Mouse (Mus musculus) adrenal gland, postnatal 25 days (tissue): Measurements from ENCODE around the gene Dab1. TPM values are rescaled to one million over a fixed set of nuclear protein-coding genes. Genes with fewer than 3 reads are reported as not detected.

ENCODE experiments used
- DNase-seq: peaks from one replicate; pipeline ENCODE4 v3.0.0; 2021; ENCODE audit warnings: mixed read lengths
- total RNA-seq: library from RNA; stranded (reverse); gene quantifications from 2 replicates; pipeline ENCODE4 v1.2.3, GENCODE M21; 2021

Dab1 gene
- total RNA-seq, 1 experiment from 2014 or later, result 1.0 TPM

DNA sequence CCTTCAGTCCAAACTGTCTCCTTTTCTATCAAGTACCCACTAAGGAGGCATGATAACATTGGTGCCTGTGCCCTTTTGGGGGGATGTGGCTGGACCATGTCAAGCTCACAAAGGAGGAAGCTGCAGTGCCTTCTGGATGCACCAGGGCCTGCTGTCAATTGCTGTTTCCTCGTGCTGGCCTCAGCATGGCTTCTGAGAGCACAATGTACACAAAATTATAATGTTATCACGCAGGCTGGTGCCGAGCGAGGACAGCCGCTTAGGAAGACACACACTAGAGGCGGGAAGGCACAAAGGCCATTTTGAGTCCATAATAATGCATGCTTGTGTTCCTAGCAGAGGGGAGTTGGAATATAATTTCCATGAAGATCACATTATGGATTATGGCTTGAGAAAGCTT lies 81.2 kb downstream of the Dab1 start:
- no peak for DNase-seq

DNA sequence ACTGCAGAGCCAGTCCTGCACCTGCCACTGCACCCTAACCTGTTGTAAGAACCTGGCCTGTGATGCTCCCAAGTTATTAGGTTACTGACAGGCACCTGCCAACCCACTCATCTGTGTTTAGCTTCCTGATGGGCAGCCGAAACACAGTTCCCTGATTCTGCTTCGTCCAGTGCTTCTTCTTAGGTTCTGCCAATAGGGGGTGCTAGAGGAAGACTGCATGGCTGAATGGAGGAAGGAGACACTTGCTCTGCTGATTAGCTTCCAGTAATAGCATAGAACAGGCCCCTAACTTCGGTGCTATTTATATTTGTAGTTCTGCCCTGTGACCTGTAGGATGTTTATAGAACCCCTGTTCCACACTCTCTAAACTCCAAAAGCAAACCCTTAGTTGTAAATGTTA lies 83.0 kb downstream of the Dab1 start:
- no peak for DNase-seq

DNA sequence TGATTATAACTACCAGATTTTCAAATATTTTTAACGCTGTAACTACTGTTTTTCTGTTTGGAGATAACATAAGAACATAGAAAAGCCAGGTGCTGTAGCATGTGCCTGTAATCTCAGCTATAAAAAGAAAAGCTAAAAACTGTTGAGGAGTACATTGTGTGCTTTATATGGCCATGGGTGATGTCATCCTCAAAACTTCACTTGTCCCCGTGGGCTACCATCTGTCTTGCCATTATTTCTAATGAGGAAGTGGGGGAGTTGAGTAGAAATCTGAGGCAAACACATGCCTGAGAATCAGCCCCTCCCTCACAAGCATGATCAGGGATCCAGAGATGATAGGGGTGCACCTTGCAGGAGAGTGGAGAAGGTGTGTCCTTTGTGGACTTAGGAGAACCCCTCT lies 85.3 kb downstream of the Dab1 start:
- no peak for DNase-seq

DNA sequence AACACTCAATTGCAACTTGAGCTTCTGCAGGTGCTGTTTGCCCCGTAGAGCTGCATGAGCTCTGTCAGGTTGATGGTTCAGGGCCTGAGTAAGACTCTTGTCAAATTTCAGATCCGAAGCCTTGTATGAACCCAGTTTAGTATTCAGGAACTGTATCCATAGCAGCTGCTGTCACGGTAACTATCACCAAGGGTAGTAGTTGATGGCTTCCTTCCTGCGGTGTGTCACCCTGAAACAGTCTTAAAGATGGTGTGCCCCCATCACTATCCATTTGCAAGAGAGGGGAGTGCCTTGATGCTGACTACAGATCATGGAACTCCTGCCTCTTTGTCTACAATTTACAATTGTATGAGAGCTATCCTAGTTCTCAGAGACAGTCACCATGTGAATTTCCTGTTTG lies 87.3 kb downstream of the Dab1 start:
- no peak for DNase-seq

DNA sequence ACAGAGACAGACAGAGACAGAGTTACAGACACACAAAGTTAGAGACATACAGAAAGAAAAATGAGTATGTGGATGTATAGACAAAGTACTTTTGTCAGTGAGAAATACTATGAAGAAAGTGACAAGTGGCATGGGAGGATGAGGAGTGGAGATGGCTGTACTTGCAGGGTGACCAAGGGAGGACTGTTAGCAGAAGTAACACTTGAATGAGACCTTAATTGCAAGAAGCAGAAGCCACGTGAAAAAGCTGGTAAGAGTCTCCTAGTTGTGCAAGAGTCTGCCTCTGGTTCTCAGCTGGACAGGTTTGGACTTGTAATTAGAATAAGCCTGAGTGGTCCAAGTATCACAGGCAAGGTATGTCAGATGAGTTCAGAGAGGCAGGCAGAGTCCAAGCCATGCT lies 88.0 kb downstream of the Dab1 start:
- DNase-seq, result no peak

DNA sequence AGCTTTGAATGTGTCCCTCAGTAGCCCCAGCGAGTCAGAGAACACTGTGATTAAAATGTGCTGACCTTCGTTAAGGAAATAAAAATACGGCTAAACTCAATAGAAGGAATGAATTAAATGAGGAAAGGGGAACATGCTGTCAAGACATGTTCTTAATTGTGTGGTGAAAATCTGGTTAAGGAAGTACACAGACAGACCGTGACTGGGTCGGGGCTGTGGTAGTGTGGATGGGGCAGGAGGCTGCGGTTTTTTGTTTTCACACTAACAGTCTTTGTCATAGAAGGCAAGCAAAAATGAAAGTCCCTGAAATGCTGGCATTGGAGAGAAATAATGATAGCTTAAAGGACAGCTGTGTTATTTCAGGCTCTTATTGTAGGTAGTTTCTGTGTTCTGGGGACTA lies 92.2 kb downstream of the Dab1 start:
- DNase-seq, result no peak

DNA sequence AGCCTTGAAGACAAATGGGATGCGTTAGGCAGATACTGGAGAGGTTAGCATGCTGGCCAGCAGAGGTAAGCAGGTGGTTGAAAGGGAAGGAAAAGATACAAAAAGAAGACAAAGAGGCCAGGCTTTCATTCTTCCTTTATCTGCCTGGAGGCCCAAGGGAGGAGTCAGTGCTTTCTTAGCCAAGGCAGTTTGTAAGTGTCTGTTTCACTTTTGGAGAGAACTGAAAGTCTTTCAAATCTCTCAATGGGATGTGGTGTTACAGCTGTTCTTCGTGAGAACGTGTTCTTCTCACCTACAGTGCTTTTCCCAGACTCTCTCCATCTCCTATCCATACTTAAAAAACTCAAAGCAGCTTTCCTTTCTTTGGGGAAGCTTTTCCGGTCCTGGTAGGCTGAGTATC lies 94.8 kb downstream of the Dab1 start:
- no peak for DNase-seq

DNA sequence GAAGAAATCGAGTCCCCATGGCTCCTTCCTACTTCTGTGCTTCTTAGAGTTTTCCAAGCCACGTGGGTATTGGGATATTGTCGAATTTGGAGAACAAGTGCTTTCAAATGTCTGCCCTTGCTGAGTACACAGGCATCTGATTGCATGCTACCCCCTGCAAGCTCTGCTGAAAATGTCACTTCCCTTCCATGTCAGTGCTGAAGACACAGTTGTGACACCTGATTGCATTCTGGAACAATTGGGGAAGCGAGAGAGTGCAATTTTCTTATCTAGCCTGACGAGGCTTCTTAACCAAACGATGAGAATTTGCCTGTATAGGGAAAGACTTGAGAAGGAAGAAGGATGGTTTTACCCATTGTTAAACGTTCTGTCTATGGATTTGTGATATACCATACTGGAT lies 95.8 kb downstream of the Dab1 start:
- DNase-seq, result no peak

DNA sequence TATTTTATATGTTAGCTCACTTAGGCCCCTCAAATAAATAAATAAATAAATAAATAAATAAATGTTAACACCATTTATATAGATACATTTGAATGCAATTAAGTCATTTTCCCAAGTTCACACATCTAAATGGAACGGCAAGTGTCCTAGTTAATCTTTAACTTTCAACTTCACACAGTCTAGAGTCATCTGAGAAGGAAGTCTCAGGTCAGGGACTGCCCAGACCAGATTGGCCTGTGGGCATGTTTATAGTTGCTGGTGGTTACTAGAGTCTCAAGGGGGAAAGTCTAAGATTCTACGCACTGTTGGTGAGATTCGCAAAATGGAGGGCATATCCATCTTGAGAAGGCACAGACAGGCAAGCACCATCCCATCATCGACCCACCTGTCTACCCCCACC lies 96.4 kb downstream of the Dab1 start:
- DNase-seq, result no peak

DNA sequence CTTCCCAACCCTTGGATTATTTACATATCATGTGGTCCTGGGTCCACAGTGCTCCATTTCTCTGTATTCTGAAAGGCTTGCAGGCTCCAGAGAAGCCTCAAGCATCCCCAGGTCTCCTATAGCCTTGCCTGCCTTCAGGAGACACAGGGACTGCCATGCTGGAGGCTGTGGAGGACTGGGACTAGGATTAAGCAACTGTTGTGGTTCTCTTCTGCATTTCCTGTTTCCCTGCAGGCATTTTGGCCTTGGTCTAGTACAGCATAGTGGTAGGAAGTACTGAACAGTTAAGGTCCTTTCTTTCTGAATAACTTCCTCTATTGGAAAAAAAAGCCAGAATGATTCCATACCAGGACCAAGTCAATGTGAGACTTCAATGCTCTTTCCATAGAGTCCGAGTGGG lies 103.6 kb downstream of the Dab1 start:
- DNase-seq, result no peak

DNA sequence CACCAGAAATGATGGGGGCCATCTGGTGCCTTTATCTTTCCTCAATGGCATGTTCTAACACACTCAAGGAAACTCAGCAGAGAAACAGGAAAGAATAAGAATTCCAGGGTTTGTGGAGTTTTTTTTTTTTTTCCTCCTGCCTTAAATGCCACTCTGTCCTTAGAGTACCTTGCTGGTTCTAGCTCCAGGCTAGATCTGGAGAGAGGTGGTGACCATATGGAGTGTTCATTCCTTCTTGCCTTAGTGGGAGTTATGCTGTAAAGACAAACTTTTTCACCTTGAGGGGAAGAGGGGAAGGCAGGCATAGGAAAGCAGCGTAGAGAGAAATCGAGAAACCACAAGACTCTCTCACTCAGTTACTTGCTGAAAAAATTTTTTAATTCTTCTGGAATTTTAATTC lies 107.3 kb downstream of the Dab1 start:
- no peak for DNase-seq

DNA sequence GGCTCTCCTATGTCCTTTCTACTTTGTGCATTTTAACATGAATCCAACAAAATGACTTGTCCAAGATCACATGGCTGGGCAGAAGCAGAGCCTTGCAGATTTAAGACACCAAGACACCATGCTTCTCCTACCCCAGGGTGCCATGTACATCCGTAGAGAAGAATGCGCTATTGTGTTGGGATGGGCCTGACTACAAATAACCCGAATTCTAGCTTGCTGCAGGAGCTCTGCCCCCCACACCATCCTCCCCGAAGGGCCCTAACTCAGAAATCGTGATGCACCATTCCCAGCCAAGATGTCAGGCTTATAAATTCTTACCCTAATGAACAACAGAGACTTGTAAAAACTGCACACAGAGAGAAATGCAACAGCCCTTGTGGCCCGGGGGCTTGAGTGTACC lies 118.0 kb downstream of the Dab1 start:
- DNase-seq, result no peak

DNA sequence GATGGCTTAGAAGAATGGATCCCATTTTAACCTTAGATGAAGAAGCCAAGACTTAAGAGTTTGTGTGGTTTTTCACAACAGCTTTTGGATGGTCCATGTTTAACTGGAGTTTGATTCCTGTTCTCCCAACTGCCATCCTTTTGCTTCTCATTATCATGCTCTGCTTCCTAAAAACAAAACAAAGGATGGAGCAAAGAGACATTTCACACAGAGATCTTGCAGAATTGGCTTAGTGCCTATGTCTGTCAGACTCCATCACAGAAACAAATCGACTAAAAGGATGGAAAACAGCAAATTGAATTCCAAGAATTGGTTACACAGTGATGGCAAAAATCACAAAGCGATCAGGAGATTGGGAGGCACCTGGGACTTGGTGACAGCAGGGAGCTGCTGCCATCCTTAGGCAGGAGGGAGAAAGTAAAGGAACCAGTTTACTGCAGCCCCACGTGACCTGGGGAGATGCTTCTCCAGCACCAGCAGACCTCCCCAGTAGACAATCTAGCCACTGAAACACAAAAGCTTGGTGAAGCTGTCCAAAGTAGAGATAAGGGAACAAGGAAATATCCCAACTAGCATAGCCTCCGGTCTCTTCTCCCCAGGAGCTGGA lies 132.2 kb downstream of the Dab1 start:
- DNase-seq, result no peak

DNA sequence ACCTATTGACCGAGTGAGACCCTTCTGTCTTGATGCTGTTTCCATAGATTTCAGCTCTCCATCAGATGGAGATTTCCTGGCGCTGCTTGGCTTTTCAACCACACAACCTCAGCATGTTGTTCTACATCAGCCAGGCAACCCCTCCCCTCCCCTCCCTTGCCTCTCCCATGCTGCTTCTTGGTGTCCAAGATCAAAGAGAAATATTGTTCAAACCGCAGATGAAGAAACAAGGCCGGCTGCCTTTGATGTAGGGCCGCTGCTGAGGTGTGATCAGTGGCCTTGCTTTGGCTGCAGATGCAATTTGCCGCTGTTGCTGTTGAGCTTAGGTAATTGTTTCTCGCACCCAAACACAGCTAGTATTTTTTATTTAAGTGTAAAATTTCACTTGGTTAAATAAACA lies 135.4 kb downstream of the Dab1 start:
- DNase-seq, result no peak

DNA sequence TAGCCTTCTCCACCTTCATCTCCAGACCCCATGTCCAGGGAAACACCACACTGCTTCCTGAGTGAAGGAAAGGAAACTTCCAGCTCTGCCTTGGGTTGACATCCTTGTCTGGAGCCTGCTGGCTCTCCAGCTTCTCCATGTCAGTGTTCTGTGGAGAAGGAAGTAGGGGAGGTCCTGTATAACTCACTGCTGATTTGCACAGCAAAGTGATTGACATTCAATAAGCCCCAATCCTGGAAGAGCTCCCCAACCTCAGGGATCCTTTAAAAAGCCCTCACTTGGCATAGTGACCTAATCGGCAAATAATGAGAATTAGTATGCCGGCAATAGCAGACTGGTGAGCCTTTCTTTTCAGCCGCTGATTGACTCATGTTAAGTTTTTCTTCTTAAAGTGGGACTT lies 138.1 kb downstream of the Dab1 start:
- no peak for DNase-seq

DNA sequence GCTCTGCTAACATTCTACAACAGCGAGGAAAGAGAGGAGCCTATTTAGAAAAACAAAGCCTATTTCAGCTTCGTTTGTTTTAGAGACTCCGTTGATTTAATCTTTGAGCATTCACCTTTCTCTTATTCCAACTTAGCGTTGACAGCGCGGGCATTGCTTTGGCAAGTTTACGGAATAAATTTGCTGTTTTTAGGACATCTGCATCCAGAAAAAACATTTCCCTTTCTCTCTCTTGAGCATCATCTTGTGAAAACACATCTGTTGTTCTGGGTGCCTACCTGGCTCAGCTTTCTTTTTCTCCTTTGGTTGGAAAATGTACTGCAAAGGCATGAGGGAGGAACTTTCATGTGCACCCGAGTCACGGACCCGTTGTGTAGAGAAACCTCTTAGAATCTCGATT lies 143.3 kb downstream of the Dab1 start:
- DNase-seq, result no peak

DNA sequence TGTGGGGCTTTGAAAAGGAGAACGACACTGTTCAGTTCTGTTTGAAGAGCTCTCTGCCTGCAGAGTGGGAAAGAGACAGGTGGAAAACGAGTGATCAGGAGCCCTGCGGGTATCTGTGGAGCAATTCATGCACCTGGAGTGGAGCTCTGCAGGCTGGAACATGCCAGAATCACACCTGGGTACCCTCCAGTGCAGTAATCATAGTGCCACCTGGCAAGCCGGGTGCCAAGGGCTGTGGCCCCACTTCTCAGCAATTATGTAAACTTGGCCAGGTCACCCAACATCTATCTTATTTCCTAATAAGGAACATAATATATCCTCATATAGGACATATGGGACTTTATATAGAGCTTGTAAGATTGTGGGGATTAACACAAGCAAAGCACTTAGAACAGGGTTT lies 156.6 kb downstream of the Dab1 start:
- no peak for DNase-seq

DNA sequence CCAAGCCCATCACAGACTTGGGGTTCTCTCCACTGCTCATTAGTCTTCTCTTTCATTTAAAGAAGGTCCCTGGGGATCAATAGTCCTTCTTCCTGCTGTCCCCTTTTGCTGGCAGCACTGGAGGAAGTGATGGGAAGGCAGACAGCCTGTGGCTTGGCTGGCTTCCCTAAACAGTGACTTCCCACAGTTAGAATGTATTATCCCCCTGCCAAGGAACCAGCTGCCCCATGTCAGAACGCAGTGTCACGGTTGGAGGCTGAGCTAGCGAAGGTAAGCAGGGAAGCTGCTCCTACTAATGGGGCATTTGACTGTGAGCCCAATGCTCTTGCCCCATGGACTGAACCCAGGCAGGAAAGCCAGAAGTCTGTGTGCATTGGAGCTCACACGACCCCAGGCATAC lies 162.2 kb downstream of the Dab1 start:
- DNase-seq, result peak; percentile 7

DNA sequence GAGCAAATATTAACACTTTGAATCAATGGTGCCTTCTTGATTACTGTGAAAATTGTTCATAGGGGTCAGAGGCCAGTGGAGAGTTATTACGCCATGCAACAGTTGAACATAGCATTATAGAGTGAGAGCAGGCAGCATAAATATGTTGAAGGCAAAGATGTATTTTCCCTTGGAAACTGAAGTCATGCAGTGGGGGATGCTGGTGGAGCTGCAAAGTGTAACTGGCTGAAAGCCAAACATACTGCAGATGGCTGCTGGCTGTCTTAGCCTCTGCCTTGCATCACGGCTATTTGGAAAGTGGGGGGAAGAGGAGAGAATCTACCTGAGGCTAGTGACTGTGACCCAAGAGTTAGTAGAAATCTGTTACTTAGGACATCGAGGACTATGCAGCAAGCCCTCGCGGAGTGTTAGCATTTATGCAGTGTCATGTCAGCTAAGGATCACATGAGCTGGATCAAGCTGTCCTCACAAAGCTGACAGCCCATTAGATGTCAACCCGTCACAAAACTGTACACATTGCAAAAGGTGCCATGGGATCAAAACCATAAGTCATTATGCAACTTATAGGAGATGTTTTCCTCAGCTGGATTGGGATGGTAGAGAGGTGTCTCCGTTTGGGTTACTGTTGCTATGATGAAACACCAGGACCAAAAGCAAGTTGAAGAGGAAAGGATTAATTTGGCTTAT lies 164.5 kb downstream of the Dab1 start:
- no peak for DNase-seq

DNA sequence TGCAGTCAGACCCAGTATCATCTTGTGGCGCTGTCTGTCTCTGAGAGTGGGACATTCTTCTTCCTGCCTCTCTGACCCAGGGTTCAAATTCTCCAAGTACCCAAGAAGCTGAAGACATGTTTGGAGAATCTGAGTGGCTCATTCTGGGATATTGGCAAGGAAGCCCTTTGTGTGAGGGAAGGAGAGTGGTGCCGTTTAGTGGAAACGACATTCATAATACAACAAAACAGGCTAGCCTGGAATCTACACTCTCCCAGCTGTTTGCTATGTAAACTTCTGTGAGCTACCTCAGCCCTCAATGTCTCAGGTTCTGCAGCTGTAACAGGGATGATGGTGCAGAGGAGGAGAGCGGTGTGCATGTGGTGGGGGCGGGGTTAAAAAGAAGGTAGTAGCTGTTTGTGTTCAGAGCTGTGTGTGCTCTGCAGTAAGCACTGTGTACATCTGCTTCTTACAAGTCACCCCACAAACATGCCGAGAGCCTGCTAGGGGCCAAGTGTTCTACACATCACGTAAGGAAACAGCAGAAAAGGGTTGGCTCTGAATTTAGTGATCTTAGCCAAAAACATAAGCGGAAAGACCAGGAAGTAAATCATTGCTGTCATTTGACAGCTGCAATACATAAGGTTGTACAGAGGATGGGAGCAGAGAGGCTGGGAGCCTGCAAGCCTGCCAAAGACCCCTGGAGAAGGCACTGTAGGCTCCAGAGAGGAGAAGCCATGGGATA lies 174.6 kb downstream of the Dab1 start:
- DNase-seq, result no peak

DNA sequence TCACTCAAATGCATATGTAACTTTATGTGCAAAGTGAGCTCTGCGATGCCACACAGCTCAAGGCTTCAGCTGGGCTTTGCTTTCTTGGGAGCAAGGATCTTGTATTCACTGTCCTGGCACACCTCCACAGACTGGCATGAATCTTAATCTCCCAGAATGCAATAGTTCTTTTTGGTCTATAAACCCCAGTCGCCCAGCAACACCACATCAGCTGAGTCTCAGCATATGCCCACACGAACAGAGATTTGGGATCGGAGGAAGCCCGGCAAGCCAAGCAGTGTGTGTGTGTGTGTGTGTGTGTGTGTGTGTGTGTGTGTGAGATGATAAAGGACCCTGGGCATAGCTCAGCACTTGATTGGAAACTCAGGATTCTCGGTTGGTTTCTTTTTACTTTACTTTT lies 177.3 kb downstream of the Dab1 start:
- no peak for DNase-seq

DNA sequence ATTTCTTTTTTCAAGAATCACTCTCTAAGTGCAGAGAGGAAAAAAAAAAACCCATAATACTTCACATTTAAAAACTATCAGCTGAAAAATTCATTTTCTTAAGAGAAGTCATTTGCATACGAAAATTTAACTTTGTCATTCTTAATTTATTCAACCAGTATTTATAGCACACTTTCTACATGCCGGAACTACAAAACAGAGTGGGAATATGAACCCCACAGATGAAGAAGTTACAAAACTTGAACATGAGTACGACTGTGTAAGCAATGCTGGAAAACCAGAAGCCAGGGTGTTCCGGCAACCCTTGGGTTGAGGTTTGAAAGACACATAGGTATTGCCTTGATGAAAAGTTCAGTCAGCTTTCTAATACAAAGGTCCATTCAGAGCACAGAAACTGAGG lies 183.3 kb downstream of the Dab1 start:
- no peak for DNase-seq

DNA sequence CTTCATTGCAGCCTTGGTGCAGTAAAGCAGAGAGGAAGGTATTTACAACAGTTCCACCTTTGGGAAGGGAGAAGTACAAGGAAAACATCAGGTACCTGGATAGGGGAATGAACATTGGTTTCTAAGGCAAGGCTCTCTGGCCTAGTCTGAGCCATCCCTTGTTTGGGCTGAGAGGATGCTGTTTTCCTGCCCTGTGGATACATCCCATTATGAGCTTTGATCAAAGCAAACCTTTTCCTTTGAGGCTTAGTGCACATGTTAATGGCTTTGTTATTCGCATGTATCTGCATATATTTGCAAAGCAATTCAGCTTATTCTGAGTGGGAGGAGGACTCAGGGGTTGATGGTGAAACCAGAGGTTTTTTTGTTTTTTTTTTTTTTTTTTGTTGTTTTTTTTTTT lies 185.3 kb downstream of the Dab1 start:
- DNase-seq, result no peak

DNA sequence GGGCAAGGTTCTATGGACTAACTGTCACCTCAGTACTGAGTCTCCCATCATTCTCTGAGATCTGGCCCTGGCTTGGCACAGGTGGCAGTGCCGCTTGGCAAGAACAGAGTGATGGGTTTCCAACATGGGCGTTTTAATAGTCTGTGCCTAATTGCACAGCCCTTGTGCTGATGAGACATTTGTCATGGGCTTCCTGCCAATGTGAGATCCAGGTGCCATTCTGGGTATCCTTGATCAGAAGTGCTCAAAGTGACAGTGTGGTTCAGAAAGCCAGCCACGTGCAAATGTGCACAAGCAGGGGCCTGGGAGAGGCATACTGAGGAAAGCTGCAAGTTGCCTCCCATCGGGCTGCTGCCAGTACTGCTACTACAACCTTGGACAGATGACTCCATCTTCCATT lies 203.5 kb downstream of the Dab1 start:
- no peak for DNase-seq
